Mouse (Mus musculus) CH12.LX (cell line): ENCODE results near the gene Kcnn4. TPM values are rescaled to one million over a fixed set of nuclear protein-coding genes. Genes with fewer than 3 reads are reported as not detected.

Experiments used
- DNase-seq: peaks from one replicate; pipeline ENCODE4 v3.0.0-alpha.2; 2013; ENCODE audit errors: extremely low read depth
- H3K27ac ChIP-seq: 2 replicates; pipeline ENCODE4 v1.5.1; 2012; ENCODE audit warnings: low read depth, mild to moderate bottlenecking, control low read depth, moderate library complexity; ENCODE audit not compliant: insufficient read depth
- H3K27me3 ChIP-seq: replicated peaks from 2 replicates; pipeline ENCODE3; 2012; ENCODE audit warnings: inconsistent platforms
- H3K36me3 ChIP-seq, 2 experiments: replicated peaks in 1 of 2; 2 replicates each; pipeline versions ENCODE3 to v1.6.1; 2012; ENCODE audit warnings: inconsistent platforms in 1 of 2, low read length in 1 of 2, mild to moderate bottlenecking in 1 of 2, mixed read lengths in 1 of 2, moderate library complexity in 1 of 2; ENCODE audit not compliant: control insufficient read depth in 1 of 2, insufficient read depth in 1 of 2
- H3K4me1 ChIP-seq, 2 experiments: 2 replicates each; pipeline ENCODE4 v1.6.1; 2012; ENCODE audit warnings: inconsistent platforms in 1 of 2, moderate library complexity in 1 of 2; ENCODE audit not compliant: insufficient read depth in 2 of 2, control insufficient read depth in 1 of 2
- H3K4me2 ChIP-seq: 2 replicates; pipeline ENCODE4 v1.6.1; 2012; ENCODE audit warnings: low read depth, mild to moderate bottlenecking, control low read depth; ENCODE audit not compliant: poor library complexity, insufficient read depth, severe bottlenecking
- H3K4me3 ChIP-seq, 3 experiments: fragments of 150-350 bp in 1 of 3; sonication (generic) in 1 of 3; replicated peaks in 1 of 3; 2 replicates each; pipeline versions ENCODE3 to v1.5.1; 2011 to 2012; ENCODE audit warnings: low read depth in 2 of 3, low read length in 2 of 3, mild to moderate bottlenecking in 2 of 3, moderate library complexity in 2 of 3, control low read depth in 1 of 3, improper control_type of control experiment in 1 of 3, inconsistent platforms in 1 of 3, mixed read lengths in 1 of 3; ENCODE audit not compliant: poor library complexity in 1 of 3
- H3K79me2 ChIP-seq: replicated peaks from 2 replicates; pipeline ENCODE4 v1.6.1; 2012; ENCODE audit warnings: mild to moderate bottlenecking, moderate library complexity; ENCODE audit not compliant: control insufficient read depth, poor library complexity, insufficient read depth, severe bottlenecking; ENCODE audit errors: extremely low read depth
- H3K9ac ChIP-seq: 2 replicates; pipeline ENCODE4 v1.6.1; 2012; ENCODE audit warnings: low read depth, mild to moderate bottlenecking, control low read depth, moderate library complexity; ENCODE audit not compliant: insufficient read depth
- H3K9me3 ChIP-seq: replicated peaks from 2 replicates; pipeline ENCODE3; 2012; ENCODE audit warnings: low read length, inconsistent platforms, mixed read lengths
- CHD1 ChIP-seq: IDR thresholded peaks from 2 replicates; pipeline ENCODE4 v1.6.1; 2012; ENCODE audit warnings: low read depth, low read length, improper control_type of control experiment, inconsistent platforms
- E2F4 ChIP-seq: IDR thresholded peaks from 2 replicates; pipeline ENCODE4 v1.6.1; 2011; ENCODE audit warnings: low read depth, low read length, improper control_type of control experiment; ENCODE audit not compliant: insufficient replicate concordance
- ELF1 ChIP-seq: IDR thresholded peaks from 2 replicates; pipeline ENCODE4 v1.6.1; 2014; ENCODE audit warnings: low read depth, mild to moderate bottlenecking, inconsistent platforms, low read length, improper control_type of control experiment
- EP300 ChIP-seq: IDR thresholded peaks from 2 replicates; pipeline ENCODE4 v1.6.1; 2011; ENCODE audit warnings: low read length, improper control_type of control experiment
- ETS1 ChIP-seq: conservative IDR thresholded peaks from 2 replicates; pipeline ENCODE4 v1.6.1; 2012; ENCODE audit warnings: low read depth, mild to moderate bottlenecking, inconsistent platforms, low read length, improper control_type of control experiment, moderate library complexity
- GABPA ChIP-seq: IDR thresholded peaks from 2 replicates; pipeline ENCODE4 v1.6.1; 2012; ENCODE audit warnings: low read depth, low read length, improper control_type of control experiment, inconsistent platforms; ENCODE audit not compliant: insufficient replicate concordance
- HCFC1 ChIP-seq: IDR thresholded peaks from 2 replicates; pipeline ENCODE4 v1.6.1; 2012; ENCODE audit warnings: low read depth, mild to moderate bottlenecking, inconsistent platforms, low read length, improper control_type of control experiment
- IRF4 ChIP-seq: IDR thresholded peaks from 2 replicates; pipeline ENCODE4 v1.6.1; 2014; ENCODE audit warnings: low read depth, mild to moderate bottlenecking, inconsistent platforms, low read length, improper control_type of control experiment
- JUND ChIP-seq: conservative IDR thresholded peaks from 2 replicates; pipeline ENCODE4 v1.6.1; 2011; ENCODE audit warnings: low read depth, low read length, improper control_type of control experiment
- MAFK ChIP-seq: IDR thresholded peaks from 2 replicates; pipeline ENCODE4 v1.6.1; 2011; ENCODE audit warnings: low read length, improper control_type of control experiment; ENCODE audit not compliant: insufficient replicate concordance
- POLR2AphosphoS2 ChIP-seq: IDR thresholded peaks from 2 replicates; pipeline ENCODE4 v1.6.1; 2011; ENCODE audit warnings: low read depth, low read length, improper control_type of control experiment
- RAD21 ChIP-seq: IDR thresholded peaks from 2 replicates; pipeline ENCODE4 v1.6.1; 2011; ENCODE audit warnings: low read depth, mild to moderate bottlenecking, low read length, improper control_type of control experiment, moderate library complexity
- RCOR1 ChIP-seq: conservative IDR thresholded peaks from 2 replicates; pipeline ENCODE4 v1.6.1; 2012; ENCODE audit warnings: low read depth, mild to moderate bottlenecking, inconsistent platforms, low read length, improper control_type of control experiment
- TCF12 ChIP-seq: IDR thresholded peaks from 2 replicates; pipeline ENCODE4 v1.6.1; 2014; ENCODE audit warnings: low read depth, mild to moderate bottlenecking, inconsistent platforms, low read length, improper control_type of control experiment
- UBTF ChIP-seq: IDR thresholded peaks from 2 replicates; pipeline ENCODE4 v1.6.1; 2012; ENCODE audit warnings: low read depth, mild to moderate bottlenecking, inconsistent platforms, low read length, improper control_type of control experiment, moderate library complexity
- ZC3H11A ChIP-seq: IDR thresholded peaks from 2 replicates; pipeline ENCODE4 v1.6.1; 2012; ENCODE audit warnings: low read depth, mild to moderate bottlenecking, inconsistent platforms, low read length, improper control_type of control experiment
- ZKSCAN1 ChIP-seq: IDR thresholded peaks from 2 replicates; pipeline ENCODE4 v1.6.1; 2012; ENCODE audit warnings: low read depth, inconsistent platforms, low read length, improper control_type of control experiment, borderline replicate concordance
- ZMIZ1 ChIP-seq: IDR thresholded peaks from 2 replicates; pipeline ENCODE4 v1.6.1; 2012; ENCODE audit warnings: low read depth, mild to moderate bottlenecking, inconsistent platforms, low read length, improper control_type of control experiment
- dilution Hi-C: fragments of 300-500 bp; cut with MboI; formaldehyde crosslinking; loops from 2 replicates; pipeline ENCODE4 v1.14.3; 2020; ENCODE audit warnings: low sequenced_read_pairs; ENCODE audit not compliant: extremely low pct_unique_long_range_greater_than_20kb, extremely low pct_ligation_motif_present
- in situ Hi-C: fragments of 300-500 bp; cut with MboI; formaldehyde crosslinking; loops from 3 replicates; pipeline ENCODE4 v1.14.3; 2019; ENCODE audit warnings: low sequenced_read_pairs, low pct_ligation_motif_present, low pct_unique_long_range_greater_than_20kb, mixed read lengths
- polyA plus RNA-seq: library from polyadenylated mRNA; unstranded; fragments of >175 nt; gene quantifications from 2 replicates; pipeline ENCODE4 v1.2.1, GENCODE M21; 2012; ENCODE audit warnings: low read depth; ENCODE audit not compliant: insufficient read length
- total RNA-seq, 2 experiments: library from RNA; depleted of rRNA; stranded (reverse); fragments of 300-350 nt in 1 of 2; fragments of >200 nt in 1 of 2; gene quantifications; 2 replicates each; pipeline ENCODE4 v1.2.3; 2012 to 2014

Gene Kcnn4
- total and polyA plus RNA-seq, 3 experiments = 8.2 to 12.9 (median 10.5) TPM

- no peak overlapping the region for H3K27ac ChIP-seq
- no peak overlapping the region for H3K4me2 ChIP-seq
- no peaks in the 10 kb centered on the region for H3K4me1 ChIP-seq
- TF ChIP-seq POLR2AphosphoS2 (no peak), GABPA (no peak), RAD21 (no peak), CHD1 (no peak), E2F4 (no peak), EP300 (no peak), ELF1 (no peak)
- H3K9ac ChIP-seq = no peak overlapping the region
- DNase-seq = no peak
- H3K79me2 ChIP-seq = no peaks in the 10 kb centered on the region
- no peak overlapping the region for H3K4me3 ChIP-seq
- in situ Hi-C loops (no loop called here), dilution Hi-C loops (no loop called here)
- H3K27me3 ChIP-seq = no peaks in the 10 kb centered on the region
- H3K9me3 ChIP-seq = no peaks in the 10 kb centered on the region
- peaks cover 8 to 40% of the 10 kb centered on the region in 2 experiments for H3K36me3 ChIP-seq
Measured at GRCm38 (mm10) chr7:24425919-24426318, 55.9 kb downstream of the Kcnn4 start.

- no peaks in the 10 kb centered on the region for H3K27me3 ChIP-seq
- H3K4me3 ChIP-seq = no peak overlapping the region
- in situ Hi-C loops = no loop called here
- H3K27ac ChIP-seq = no peak overlapping the region
- TF ChIP-seq ZMIZ1 = no peak
- TF ChIP-seq ETS1 = no peak
- TF ChIP-seq IRF4 = no peak
- no peak for TF ChIP-seq TCF12
- no peak for TF ChIP-seq ZC3H11A
- TF ChIP-seq JUND = no peak
- no peak for TF ChIP-seq ZKSCAN1
- no peak for TF ChIP-seq RCOR1
- TF ChIP-seq HCFC1 = no peak
- no peak for TF ChIP-seq POLR2AphosphoS2
- TF ChIP-seq UBTF = no peak
- no peak for TF ChIP-seq MAFK
- H3K4me2 ChIP-seq = no peak overlapping the region
- no peak overlapping the region for H3K9ac ChIP-seq
- no peaks in the 10 kb centered on the region for H3K79me2 ChIP-seq
- no peak for DNase-seq
- no peaks in the 10 kb centered on the region for H3K9me3 ChIP-seq
- peaks cover 3 to 27% of the 10 kb centered on the region in 2 experiments for H3K36me3 ChIP-seq
- H3K4me1 ChIP-seq = no peaks in the 10 kb centered on the region
- dilution Hi-C loops = no loop called here
Measured at GRCm38 (mm10) chr7:24427168-24427567, 57.1 kb downstream of the Kcnn4 start.
